Mouse (Mus musculus) embryonic fibroblast, embryonic 13.5 days (primary cell): ENCODE data around the gene Fam129a.

Source experiments
- CTCF ChIP-seq: IDR thresholded peaks from 2 replicates; pipeline ENCODE4 v1.5.1; 2011; ENCODE audit warnings: mild to moderate bottlenecking, control low read depth, low read length, moderate library complexity, borderline replicate concordance; ENCODE audit not compliant: insufficient read depth
- POLR2A ChIP-seq: IDR thresholded peaks from 2 replicates; pipeline ENCODE4 v1.6.1; 2011; ENCODE audit warnings: low read depth, mild to moderate bottlenecking, control low read depth, low read length, moderate library complexity

- TF ChIP-seq CTCF (no peak), POLR2A (no peak)
These were observed 188.0 kb downstream of the Fam129a start for GRCm38 (mm10) chr1:151758991-151759390.
